Mouse (Mus musculus) c-Kit-negative CD71-positive TER-119-positive erythroid progenitor cells, embryonic 14.5 days (primary cell): ENCODE measurements around the gene Snph.
"Not testable (repeated sequence)": the region's sequence is repeated elsewhere in the genome, so short reads cannot be mapped to it uniquely, and the experiment has no call there.

Experiments used
- DNase-seq: peaks from one replicate; pipeline ENCODE4 v3.0.0-alpha.2; 2013; ENCODE audit warnings: low read depth, low spot score

The Snph gene

DNA sequence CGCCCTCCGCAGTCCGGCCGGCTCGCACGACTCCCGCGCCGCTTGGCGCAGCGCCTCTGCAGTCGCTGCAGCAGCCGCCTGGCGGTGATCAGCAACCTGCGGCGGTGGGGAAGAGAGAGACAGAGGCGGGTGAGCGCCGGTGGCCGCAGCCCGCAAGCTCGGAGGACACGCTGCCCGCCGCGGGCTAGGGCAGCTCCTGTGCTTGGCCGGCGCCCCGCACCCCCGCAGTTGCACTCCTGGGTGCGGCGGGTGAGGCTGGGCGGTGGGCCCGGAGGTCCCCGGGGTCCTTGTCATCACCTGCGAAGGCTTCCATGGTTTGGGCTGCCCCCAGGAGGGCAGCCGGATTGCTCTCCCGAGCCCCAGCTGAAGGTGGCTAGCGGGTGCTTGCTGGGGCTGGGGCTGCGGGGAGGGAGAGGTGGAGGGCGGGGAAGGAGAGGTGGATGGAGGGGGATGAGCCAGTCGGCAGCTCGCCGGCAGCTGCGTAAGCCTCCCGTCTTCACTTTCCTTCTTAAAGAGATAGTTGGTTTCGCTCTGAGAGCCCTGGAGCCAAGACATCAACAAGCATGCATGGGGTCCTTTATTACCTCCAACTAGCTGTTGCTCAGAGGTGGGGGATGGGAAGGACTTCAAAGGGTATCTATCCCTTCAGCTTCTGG is at the start of gene Snph:
TSS of gene Snph (minus strand) at position 435 of the 656 bp plus-strand sequence.
- DNase-seq: no peak

DNA sequence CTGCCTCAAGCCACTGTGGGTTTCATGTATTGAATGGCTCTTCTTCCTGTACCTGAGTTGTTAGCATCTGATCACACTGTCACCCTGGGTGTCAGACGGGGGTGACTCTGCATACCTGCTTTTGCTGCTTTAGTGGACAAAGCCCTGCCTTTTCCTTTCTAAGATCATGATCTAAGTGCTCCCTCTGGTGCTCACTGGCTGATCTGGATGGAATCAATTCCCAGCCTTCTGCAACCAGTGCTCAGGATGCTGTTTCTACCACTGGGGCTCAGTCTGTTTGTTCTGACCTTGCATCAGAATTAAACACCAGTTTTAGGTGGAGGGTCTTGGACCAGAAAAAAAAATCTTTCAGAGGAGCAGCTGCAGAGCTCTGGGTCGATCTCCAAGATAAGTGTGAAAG is 43.8 kb upstream of the Snph start:
- no peak for DNase-seq

DNA sequence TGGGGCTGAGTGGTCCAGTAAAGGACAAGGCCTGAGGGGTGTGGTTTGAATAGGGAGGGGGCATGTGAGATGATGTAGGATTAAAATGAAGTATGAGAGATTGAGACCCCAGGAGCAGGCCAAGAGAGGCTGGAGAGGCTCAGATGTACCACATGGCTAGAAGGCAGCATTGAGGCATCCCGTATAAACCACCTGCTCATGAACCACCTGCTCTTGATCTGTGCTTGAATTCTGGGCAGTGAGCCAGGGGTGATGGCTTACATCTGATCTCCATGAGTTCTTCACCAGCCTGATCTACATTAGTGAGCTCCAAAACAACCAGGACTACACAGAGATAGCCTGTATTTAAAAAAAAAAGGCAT is 38.6 kb upstream of the Snph start:
- no peak for DNase-seq

GRCm38 (mm10) chr2:151670026-151670967 is 37.9 kb upstream of the Snph start:
- DNase-seq: no peak

GRCm38 (mm10) chr2:151668433-151668832 is 36.0 kb upstream of the Snph start, which contains the start of gene Rad21l:
Gene Rad21l, minus strand, starts transcription at chr2:151668533.
- DNase-seq: no peak

GRCm38 (mm10) chr2:151652053-151652452 is 19.7 kb upstream of the Snph start:
- DNase-seq: no peak

DNA sequence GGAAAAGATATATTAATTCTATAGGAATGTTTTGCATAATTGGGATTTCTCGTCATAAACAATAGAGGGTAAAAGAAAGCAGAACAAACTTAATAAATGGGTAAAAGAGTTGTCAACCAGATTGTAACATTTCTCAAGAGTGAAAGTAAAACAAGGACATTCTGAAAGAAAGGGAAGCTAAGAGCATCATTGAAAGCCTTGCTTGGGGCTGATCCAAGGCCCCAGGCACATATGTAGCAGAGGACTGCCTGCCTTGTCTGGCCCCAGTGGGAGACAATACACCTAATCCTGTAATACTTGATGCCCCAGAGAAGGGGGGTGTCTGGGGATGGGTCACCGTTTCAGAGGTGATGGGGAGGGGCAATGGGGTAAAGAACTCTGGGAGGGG is 3.6 kb upstream of the Snph start:
- DNase-seq: no peak

DNA sequence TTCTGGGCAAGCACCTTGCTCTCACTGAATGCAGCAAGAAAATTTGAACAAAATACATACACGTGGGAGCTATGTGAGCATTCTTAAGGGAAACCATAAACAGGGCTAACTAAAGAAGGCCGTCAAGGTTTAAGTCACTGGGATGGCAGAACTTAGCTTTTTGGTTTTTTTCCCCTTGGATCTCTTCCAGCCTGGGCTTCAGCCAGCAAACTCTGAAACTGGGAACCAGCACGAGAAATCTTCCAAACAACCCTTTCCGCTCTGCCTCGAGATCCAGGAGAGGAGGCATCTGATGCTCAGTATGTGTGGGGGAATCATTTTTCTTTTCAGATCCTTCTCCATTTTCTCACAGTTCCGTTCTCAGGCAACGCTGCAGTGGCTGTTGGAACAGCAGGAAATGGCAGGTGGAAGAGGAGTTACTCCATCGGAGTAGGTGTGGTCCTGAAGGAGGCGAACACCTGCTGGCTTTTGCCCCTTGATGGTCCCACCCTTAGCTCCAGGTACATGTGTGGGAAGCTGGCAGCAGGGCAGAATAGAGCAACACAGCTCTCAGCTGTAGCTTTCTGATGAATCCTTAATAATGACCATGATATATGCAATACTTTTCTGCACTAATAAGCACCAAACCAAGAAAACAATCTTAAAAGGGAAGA is 3.1 kb upstream of the Snph start:
- no peak for DNase-seq

DNA sequence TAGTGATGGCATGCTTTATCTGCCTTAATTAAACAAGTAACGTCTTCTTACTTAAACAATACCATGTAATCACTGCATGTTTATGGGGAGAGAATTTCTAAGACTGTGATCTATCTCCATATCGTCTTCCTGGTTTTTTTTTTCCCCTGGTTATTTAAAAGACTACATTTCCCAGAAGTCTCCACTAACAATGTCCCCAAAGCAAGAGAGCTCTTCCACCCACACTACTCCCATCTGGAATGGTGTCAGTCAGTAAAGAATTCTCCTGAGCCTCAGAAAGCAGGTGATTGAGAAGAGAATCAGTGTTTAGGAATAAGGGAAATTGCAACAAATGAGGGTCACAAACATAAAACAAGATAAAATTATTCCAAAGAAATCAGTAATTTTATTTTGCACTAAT is 2.5 kb upstream of the Snph start:
- DNase-seq: no peak

DNA sequence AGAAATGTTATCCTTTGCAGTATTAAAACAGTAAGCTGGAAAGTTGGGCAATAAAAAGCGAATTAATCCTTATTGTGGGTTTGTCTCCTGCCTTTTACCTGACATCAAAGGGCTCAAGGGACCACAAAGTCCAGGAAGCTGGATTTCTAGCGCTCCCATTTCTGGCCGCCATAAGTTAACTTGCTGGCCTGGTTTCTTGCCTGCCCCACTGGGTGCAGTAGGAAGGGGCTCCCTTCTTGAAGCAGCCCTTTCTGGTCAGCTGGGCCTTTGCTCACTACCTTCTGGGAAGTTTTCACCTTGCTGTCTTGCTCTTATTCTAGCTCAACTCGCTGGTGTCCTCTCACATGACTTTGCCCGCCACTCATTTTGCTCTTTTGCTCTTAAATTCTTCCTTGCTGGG is 589 bp upstream of the Snph start:
- DNase-seq: no peak

DNA sequence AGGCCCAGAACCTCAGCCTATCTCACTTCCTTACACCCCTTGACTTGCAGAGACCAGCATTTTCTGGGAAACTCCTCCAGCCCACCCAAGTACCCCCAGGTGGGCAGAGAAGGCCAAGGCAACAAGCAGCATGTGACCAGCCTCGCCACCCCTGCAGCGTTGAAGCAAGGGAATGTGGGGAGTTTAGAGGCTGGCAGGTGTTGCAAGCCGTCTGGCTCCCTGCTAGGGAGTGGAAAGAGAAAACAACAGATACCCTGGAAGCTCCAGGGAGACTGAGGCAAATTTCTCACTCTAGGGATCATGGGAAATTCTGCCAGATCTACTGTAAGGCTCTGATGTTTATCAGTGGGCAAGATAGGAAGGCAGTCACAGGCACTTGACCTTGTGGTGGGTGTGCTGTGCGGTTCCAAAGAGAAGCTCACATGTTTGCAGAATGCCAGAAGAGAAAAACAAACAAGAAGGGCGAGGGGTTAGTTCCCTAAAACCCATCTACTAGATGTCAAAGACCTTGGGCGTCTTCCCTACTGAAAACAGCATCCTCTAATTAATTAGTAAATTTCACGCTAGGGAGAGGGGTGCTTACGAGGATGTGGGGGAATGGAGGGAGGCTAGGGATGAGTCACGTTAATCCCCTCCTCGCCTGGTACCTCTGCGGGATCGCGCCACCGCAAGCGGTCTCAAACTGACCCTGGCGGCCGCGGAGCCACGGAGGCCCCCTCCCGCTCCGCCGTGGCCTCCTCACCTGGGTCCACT is 811 bp downstream of the Snph start:
- DNase-seq: no peak

DNA sequence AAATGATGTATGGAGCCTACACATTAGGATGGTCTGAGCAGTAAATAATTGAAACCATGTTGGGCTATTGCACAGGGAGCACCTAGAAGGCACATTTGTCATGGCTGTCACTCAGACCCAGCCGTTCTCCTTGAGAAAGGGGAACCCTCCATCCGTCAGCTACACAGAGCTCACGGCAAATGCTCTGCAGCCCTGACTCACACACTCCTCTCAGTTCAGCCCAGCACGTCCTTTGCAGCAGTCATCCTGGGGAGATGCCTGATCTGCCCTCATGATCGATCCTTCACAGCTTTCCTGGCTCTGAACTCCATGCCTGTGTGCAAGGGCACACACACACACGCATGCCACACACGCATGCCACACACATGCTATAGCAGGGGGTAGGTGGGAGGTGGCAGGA is 3.1 kb downstream of the Snph start:
- DNase-seq: no peak

DNA sequence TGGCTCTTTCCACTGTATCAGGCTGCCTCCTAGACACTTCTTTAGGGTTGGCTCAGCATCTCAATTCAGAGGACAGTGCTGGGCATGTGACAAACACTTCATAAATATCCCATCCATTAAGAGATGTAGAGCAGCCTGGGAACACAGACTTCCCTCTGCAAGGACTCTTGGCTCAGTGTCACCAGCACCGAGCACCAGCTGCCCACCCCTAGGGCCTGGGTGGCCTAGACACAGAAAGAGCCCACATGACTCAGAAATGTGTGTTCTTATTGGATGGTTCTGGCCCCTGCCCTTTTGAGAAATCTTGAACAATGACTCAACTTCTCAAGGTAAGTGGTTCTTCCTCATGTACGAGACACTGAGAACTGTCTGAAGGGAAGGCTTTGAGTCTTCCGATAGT is 4.4 kb downstream of the Snph start:
- no peak for DNase-seq

- DNase-seq: no peak
These were observed 6.1 kb downstream of the Snph start for GRCm38 (mm10) chr2:151626296-151626695.

GRCm38 (mm10) chr2:151623776-151624175 is 8.6 kb downstream of the Snph start:
- DNase-seq: no peak

DNA sequence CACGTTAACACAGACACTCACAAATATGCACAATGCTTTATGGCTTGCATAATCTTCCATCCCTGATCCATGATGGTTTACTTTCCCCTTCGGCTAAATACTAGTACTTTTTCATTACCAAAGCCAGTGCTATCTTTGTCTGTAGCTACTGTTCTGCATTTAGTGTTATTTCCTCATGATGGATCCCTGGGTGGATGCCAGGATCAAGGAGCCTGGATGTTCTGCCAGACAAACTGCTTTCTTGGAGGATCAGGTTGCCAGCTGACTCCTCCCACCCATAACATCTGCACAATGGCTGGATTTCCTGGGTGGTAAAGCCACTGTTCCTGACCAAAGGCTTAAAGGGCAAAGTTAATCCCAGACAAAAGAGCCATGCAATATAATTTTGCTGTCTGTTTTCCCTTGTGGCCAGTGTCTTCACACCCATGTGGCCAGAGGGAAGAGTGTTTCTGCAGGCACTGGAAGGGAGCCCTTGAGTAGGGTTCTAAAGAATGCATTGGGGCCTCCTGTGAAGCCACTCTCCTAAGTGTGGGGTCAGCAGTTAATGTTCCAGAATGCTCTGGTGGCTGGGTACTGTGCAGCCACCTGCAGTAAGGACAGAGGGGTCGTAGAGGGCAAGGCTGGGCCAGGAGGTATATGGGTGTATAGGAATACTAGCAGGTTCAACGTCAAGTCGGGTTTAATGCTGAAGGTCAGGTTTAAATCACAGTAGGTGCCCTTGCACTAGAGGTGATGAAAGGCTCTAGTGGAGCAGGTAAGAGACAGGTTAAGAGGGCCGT is 15.7 kb downstream of the Snph start:
- DNase-seq: no peak

- not testable (repeated sequence) for DNase-seq
These were observed 16.6 kb downstream of the Snph start for GRCm38 (mm10) chr2:151615779-151616178.

- no peak for DNase-seq
These were observed 22.4 kb downstream of the Snph start for GRCm38 (mm10) chr2:151609974-151610373.

DNA sequence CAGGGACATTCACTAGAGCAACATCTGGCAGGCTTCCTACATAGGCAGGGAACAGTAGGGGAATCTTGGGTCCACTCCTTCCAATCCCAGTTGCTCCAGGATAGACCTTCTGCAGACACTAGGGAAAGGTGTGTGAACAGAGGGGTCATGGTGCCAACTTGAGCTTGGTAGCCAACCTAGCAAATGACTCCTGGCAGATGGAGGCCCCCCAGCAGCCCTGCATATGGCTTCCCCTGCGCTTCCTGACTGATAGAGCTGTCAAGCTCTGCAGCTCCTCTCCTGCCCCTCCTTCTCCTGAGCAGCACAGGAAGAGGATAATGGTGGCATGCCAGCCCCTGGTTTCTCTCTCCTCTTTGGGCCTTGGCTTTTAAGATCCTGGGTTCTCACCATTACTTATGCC is 24.0 kb downstream of the Snph start:
- DNase-seq: no peak

DNA sequence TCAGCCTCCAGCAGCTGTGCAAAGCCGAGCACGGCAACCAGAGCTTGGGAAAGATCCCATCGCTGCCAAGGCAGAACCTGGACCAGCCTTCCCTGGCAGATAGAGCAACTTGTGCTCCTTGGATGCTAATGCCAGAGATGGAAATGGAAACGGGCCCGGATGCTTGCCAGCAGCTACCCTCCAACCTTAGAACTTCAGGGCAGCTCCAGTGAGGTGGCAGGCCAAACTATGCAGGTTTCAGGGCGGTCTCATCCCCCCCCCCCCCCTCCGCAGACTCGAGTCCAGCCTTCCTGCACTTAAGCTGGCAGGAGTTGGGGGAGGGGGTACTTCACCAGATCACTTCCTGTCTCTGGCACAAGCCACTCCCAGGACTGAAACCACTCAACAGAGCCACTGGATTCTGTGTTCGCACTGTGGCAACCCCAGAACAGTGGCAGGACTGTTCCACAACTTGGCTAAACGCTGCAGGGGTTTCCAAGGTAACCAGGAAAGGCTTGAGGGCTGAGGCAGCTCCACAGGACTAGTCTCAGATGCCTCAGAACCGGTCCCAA is 26.9 kb downstream of the Snph start:
- DNase-seq: no peak

DNA sequence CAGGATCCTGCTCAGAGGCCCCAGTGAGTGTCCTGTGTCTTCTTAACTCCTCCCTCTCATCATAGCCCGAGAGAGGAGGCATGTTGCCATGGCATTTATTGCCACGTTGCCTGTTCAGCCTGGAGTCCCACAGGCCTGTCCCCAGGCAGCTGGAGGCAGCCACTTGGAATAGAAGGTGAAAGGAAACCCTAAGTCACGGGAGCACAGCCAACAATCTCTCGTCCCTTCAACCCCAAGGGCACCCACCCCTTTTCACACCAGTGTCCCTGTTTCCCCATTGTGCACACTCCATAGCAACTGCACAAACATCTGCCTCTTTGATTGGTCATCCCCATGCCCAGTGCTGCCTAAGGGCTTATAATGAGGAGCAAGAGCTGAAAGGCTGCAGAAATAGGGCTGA is 28.8 kb downstream of the Snph start:
- no peak for DNase-seq
